ENCODE assay signal across 10 mouse cellular contexts in genomic region chr3:42884481-42884880, GRCm38 (mm10).
"Had no signal": no experiment of that assay in that cellular context is flagged by ENCODE, and none has a peak within 500 bp of the region (broad histone marks: within the 10 kb centered on the region; RNA-seq: fewer than 3 reads in every experiment).

No protein-coding gene starts in this region.

- H3K27ac ChIP-seq: intestine, embryonic 15.5 days; left cerebral cortex, adult 2 months; limb, embryonic 15.5 days; liver, embryonic 13.5 days; neural tube, embryonic 12.5 days had no signal

- H3K9ac ChIP-seq: intestine, embryonic 15.5 days; limb, embryonic 15.5 days; liver, embryonic 13.5 days; neural tube, embryonic 12.5 days had no signal

- H3K4me2 ChIP-seq: intestine, embryonic 15.5 days; limb, embryonic 15.5 days; liver, embryonic 13.5 days; neural tube, embryonic 12.5 days had no signal

- H3K4me1 ChIP-seq: intestine, embryonic 15.5 days; limb, embryonic 15.5 days; liver, embryonic 13.5 days; neural tube, embryonic 12.5 days had no signal

- H3K27me3 ChIP-seq: intestine, embryonic 15.5 days; limb, embryonic 15.5 days; liver, embryonic 13.5 days; neural tube, embryonic 12.5 days had no signal

- ATAC-seq: intestine, embryonic 15.5 days had no signal

- H3K9me3 ChIP-seq: intestine, embryonic 15.5 days; limb, embryonic 15.5 days; liver, embryonic 13.5 days had no signal

- H3K36me3 ChIP-seq: intestine, embryonic 15.5 days; limb, embryonic 15.5 days; liver, embryonic 13.5 days; neural tube, embryonic 12.5 days had no signal

- H3K4me3 ChIP-seq: intestine, embryonic 15.5 days; left cerebral cortex, adult 2 months; limb, embryonic 15.5 days; liver, embryonic 13.5 days; neural tube, embryonic 12.5 days had no signal

- DNase-seq: kidney, adult 2 months; kidney, postnatal 25 days; liver, embryonic 13.5 days; lung, adult 18-20 months; right cerebral cortex, postnatal 14 days; thymus, postnatal 36 days had no signal
